Mouse (Mus musculus) B cell, adult 67 days (primary cell): Measurements from ENCODE around the gene Ephx1. TPM values are rescaled to one million over a fixed set of nuclear protein-coding genes. Genes with fewer than 3 reads are reported as not detected.

Experiments
- total RNA-seq, 2 experiments: library from RNA; stranded (reverse); gene quantifications; 4 replicates each; pipeline ENCODE4 v1.2.4; 2023

Gene Ephx1
- 10 to 100 TPM; 94.8 to 96.5 TPM for total RNA-seq

GRCm38 (mm10) chr1:181020756-181021487, at the start of gene Ephx1:
Gene Ephx1 (minus strand): TSS chr1:181020904.

GRCm38 (mm10) chr1:181050937-181051336, 30.2 kb upstream of the Ephx1 start, which contains the start of gene 9130409I23Rik:
Gene 9130409I23Rik (plus strand): TSS chr1:181051237.

GRCm38 (mm10) chr1:180942166-180943031, 78.3 kb downstream of the Ephx1 start, which contains the start of gene Tmem63a:
Gene Tmem63a (plus strand): TSS chr1:180942344.

GRCm38 (mm10) chr1:180934467-180935419, 86.0 kb downstream of the Ephx1 start, which contains the start of gene Lefty1:
Gene Lefty1 (plus strand): TSS chr1:180935022.

Other genes starting within 250 kb of the Ephx1 start
- gene H3f3a, start 207.0 kb downstream of the Ephx1 start, total RNA-seq = 1,000 to 10,000 TPM; 1,921 to 2,078 TPM
- 10 to 100 TPM; 60.2 to 63.7 TPM for gene Sde2, start 169.8 kb downstream of the Ephx1 start, total RNA-seq
- not detected for gene Lefty2, start 127.8 kb downstream of the Ephx1 start, total RNA-seq
- gene Pycr2, start 116.6 kb downstream of the Ephx1 start, total RNA-seq = 10 to 100 TPM; 19.4 to 20.7 TPM
- not detected for gene Lefty1, start 85.9 kb downstream of the Ephx1 start, total RNA-seq
- 10 to 100 TPM; 25.7 to 30.6 TPM for gene Tmem63a, start 78.6 kb downstream of the Ephx1 start, total RNA-seq
- gene 9130409I23Rik, start 30.3 kb upstream of the Ephx1 start, total RNA-seq = not detected
- gene Nvl, start 123.3 kb upstream of the Ephx1 start, total RNA-seq = 10 to 100 TPM; 30.5 to 35.8 TPM
- 10 to 100 TPM; 22.7 to 28.5 TPM for gene Cnih4, start 123.8 kb upstream of the Ephx1 start, total RNA-seq
- 100 to 1,000 TPM; 266 to 288 TPM for gene Wdr26, start 191.1 kb upstream of the Ephx1 start, total RNA-seq